Mouse (Mus musculus) gastrocnemius, adult 8-10 months (tissue): ENCODE data around the gene Nae1. TPM values are rescaled to one million over a fixed set of nuclear protein-coding genes. Genes with fewer than 3 reads are reported as not detected.
"Not testable (repeated sequence)": the region's sequence is repeated elsewhere in the genome, so short reads cannot be mapped to it uniquely, and the experiment has no call there.

Experiments used
- DNase-seq, 2 experiments: peaks; one replicate each; pipeline ENCODE4 v3.0.0; 2022; ENCODE audit warnings: low spot score in 2 of 2
- total RNA-seq, 4 experiments: library from RNA; stranded (reverse); gene quantifications; 2 replicates each; pipeline ENCODE4 v1.2.4; 2022

Nae1 gene
- total RNA-seq = 10 to 100 TPM; 21.5 to 29.2 (median 25.0) TPM

DNA sequence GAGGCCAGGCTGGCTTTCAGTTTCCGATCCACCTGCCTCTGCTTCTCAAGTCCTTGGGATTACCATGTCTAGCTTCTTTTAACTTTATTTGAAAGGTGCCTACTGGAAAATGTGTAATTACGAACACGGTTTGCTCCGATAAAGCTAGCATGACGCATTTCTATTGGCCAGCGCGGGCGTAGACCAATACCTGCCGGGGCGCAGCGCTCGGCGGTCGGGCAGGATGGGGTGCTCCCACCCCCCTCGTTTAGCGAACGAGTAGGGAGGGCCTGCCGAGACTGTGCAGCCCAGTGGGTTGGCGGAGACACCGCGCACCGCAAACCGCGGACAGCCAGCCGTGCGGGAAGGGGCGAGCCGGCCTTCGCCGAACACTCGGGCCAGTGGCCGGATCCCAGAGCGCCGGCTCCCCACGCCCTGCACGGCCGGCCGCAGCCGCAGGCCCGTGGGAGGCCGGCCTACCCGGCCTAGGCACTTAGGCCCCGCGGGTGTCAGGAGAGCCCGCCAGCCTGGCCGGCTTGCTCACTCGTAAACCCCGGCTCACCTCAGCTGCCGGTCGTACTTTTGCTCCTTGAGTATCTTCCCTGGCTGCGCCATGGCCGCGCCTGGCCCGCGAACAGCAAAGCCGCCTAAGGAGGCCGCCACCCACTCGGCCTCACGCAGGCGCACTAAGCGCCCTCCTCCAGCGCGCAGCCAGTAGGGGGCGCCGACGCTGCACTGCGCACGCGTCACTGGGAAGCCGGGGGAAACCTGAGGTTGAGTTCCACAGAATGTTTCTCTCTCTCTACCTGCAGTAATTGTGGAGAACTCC lies at the start of gene Nae1, which contains the start of gene Car7:
Gene Nae1 (minus strand): TSS at position 667 of the 808 bp plus-strand sequence.
Gene Car7 (plus strand): TSS at position 719 of the 808 bp plus-strand sequence.
- peak; percentile 88 to 91 for DNase-seq

DNA sequence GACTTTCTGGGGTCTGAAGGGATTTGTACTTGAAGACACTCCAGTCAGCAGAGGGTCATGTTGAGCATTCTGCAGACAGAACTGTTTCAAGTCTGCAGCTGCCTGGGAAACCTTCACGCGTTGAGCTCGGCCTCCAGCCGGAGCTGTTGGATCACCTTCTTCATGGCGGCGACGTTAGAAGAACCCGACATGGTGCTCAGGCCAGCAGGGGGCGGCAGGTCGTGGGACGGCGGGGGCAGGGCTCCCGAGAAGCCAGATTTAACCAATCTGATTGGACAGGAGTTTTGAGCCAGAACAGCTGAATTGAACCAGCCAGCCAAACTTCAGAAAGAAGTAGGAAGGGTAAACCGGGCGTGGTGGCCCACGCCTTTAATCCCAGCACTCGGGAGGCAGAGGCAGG lies 43.2 kb upstream of the Nae1 start:
- not testable (repeated sequence) for DNase-seq

DNA sequence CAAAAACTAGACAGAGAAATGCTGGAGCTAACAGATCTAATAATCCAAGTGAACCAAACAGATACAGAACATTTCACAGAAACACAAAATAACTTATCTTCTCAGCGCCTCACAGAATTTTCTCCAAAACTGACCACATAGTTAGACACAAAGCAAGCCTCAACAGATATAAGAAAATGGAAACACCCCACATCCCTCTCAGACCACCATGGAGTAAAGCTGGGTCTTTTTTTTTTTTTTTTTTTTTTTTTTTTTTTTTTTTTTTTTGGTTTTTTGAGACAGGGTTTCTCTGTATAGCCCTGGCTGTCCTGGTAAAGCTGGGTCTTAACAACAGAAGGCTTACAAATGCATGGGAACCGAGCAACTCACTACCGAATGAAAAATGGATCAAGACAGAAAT lies 42.4 kb upstream of the Nae1 start:
- DNase-seq = no peak

DNA sequence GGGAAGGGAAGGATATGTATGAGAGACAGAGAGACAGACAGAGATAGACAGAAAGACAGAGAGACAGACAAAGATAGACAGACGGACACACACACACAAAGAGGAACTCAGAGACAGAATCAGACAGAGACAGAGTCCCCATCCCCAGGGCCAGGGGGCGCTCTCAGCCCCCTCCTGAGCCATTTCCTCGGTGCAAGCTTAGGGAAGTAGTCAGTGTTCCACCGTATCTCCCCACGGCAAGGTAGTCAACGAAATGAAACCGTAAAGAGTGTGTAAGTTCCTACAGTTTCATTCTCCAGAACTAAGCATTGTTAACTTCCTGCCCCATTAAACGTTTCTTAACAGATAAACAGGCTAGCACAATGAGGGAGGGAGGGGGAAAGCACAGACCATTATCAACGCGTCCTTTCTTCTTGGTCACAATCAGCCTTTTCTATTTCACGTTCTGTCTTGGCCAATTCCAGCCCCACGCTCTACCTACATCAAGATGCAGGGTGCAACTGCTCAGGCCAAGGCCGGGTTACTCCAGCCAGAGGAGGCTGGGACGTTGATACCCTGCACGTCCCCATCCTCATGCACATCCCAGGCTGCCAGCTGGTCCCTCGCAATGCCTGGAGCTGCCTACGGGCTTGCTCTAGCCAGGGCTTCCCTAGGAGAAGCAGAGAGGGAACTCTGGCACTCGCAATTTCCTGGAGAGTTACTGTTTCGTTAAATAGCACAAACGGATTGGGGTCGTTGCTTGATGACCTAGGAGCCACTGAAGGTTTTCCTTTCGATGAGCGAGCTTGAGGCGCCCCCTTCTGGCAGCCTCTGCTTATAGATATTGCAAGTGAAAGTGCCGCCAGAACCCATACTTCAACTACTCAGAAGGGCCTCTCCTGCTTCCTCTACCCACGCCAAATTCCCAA lies 36.3 kb upstream of the Nae1 start:
- DNase-seq = peak; percentile 53 to 69

DNA sequence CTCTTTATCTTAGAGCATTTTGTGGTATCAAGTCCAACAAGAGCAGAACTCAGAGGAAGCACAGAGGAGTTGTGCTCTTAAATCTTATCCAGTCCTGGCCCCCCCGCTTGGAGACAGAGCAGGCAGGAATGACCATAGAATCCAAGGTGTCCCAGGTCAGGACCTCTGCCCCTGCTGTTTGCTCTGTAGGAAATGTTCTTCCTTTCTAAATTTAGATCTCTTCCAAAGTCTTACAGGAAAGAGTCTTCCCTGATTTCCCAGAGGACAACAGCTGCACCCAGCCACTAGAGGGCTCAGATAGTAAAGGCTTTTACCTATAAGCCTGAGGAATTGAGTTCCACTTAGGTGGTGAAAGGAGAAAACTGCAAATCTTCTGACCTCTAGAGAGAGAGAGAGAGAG lies 35.1 kb upstream of the Nae1 start:
- DNase-seq = no peak

DNA sequence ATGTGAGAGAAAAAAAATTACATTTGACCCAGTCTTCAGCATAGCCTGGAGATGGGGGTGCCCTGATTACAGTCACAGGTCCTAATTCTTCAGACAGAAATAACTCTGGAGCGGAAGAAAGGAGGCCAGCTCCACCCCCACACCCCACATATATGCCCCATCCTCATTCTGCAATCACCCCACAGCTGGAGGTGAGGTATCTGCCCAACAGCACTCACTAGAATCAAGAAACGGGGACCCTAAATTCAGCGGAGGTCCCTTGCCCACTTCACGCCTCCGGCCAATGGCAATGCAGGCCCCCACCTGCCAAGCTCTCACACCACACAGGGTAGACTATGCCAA lies 31.0 kb upstream of the Nae1 start:
- no peak for DNase-seq

DNA sequence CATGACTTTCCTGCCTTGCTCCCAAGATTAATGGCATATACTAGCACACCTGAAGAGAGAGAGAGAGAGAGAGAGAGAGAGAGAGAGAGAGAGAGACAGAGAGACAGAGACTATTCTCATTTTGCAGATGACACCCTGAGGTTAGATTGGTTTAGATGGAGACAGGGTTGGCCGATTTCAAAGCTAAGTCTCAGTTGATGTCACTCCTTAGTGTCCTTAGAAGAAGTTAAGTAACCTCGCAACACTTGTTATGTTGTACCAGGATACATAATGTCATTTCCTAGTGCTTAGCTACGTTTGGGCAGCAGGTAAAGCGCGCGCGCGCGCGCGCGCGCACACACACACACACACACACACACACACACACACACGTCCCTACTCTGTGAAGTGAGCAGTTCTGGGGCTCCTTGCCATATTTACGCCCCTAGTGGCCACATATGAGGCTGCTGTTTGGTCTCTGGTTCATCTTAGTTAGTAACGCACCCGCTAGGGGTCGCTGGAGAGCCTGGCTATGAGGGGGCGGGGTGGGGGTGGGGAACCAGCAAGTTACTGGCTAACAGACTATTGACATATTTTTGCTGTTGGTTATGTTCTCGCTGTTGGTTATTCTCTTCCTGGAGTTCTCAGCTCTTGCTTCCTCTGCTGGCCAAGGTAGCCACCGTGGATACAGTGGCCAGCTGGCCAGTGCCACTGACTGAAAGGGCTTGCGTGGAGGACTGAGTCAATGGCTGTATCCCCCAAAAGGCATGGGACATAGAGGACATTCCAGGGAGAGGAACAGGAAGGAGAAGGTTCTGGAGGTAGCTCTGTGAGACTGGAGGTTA lies 30.4 kb upstream of the Nae1 start:
- DNase-seq = peak; percentile 75 to 82

DNA sequence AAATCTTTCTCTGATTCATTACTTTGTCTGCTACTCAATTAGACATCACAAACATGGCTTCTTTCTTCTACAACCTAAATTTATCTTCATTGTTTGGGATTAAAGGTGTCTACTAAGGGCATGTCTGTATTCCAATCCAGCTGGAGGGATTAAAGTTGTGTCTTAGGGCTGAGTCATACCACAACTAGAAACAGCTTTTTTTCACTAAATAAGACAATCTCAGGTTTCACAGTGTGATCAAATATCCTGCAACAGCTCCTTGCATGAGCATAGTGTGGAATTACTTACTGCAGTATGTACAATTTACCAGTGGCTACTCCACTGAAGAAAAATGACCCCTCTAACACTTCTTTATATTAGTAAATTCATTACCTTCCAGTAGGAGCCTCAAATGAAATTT lies 26.3 kb upstream of the Nae1 start:
- DNase-seq = no peak

DNA sequence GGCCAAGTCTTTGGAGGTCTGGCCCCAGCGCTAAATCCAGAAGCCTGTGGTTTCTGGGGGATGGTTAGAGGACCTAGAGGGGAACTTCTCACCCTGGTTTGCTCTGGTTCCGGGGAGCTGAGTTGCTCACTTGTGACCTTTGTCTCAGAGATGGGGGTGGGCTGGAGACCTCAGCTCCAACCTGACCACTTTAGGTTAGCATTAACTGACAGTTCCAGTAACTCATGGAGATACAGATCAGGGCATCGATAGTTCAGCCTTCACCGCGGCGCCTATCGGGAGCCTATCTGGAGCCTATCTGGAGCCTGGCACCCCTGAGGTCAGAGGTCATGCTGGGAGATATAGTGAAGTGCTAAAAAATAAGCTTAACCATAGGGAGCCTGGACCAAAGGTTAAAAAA lies 22.8 kb upstream of the Nae1 start:
- no peak for DNase-seq

DNA sequence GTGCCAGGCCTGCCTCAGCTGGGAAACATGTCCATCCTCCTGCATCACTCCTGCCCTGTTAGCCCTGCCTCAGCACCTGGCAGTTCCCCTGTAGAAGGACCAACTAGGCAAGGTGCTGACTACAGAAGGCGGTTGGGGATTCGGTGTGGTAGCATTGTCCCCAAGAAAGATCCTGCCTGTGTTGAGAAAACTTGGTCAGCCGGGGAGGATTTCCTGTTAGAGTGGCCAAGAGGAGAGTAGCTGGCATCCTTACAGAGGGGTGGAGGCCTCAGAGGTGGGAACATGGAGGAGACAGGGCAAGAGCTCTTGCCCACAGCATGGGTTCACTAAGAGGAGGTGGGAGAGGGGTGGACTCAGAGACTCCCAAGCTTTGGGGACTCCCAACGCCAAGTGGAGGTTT lies 20.8 kb upstream of the Nae1 start:
- DNase-seq = no peak

DNA sequence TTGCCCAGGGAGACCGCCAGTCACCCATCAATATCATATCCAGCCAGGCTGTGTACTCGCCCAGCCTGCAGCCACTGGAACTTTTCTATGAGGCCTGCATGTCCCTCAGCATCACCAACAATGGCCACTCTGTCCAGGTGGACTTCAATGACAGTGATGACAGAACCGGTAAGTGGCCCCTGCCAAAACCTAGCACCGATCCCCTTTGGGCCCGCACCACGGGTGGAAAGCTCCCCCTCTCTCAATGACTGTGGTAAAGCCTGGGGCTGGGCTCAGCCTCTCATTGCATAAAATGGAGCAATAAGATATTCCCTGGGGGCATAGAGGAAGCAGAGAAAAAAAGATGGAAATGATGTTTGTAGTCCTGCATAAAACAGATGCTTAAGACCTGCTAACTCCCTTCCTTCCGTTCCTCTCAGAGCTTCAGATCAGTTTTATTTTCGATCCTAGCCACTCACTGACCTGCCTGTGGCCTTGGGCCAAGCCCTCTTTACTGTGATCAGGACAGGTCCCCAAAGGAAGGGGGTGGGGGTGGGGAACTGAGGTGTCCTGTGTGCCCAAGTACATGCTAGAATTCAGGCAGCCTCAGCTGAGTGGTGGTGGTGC lies 9.1 kb upstream of the Nae1 start:
- DNase-seq = no peak

DNA sequence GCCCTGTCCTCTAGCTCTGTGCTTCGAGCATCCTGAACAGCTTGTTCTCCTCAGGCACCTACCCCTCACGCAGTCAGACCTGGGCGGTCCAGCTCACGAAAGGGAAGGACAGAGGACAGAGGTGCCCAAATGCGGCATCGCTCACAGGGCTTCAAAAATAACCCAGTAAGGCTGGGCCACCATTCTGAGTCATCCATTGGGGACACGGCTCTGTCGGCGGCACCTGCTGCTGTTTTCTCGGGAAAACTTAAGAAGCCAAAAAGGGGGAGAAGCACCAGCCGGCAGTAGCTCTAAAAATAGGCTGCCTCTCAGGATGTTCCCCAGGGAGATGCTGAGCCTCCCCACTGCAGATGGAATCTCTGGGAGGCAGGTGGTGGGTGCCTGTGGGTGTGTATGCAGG lies 7.7 kb upstream of the Nae1 start:
- DNase-seq = no peak

DNA sequence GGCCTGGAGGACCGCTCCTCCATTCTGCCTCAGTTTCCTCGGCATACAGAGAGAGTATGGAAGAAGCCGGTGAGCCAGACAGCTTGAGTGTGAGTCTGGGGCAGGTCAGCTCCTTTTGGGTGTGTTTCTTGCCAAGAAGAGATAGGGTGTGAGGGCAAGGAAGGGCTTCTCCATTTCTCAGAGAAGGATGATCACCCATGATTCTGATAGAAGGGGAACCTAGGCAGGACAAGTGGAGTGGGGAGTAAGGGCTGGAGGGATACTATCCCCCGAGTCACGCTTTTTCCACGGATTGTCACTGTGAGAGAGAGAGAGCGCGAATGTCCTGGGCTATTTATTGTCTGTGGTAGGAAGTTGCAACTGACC lies 7.1 kb upstream of the Nae1 start:
- DNase-seq = no peak

DNA sequence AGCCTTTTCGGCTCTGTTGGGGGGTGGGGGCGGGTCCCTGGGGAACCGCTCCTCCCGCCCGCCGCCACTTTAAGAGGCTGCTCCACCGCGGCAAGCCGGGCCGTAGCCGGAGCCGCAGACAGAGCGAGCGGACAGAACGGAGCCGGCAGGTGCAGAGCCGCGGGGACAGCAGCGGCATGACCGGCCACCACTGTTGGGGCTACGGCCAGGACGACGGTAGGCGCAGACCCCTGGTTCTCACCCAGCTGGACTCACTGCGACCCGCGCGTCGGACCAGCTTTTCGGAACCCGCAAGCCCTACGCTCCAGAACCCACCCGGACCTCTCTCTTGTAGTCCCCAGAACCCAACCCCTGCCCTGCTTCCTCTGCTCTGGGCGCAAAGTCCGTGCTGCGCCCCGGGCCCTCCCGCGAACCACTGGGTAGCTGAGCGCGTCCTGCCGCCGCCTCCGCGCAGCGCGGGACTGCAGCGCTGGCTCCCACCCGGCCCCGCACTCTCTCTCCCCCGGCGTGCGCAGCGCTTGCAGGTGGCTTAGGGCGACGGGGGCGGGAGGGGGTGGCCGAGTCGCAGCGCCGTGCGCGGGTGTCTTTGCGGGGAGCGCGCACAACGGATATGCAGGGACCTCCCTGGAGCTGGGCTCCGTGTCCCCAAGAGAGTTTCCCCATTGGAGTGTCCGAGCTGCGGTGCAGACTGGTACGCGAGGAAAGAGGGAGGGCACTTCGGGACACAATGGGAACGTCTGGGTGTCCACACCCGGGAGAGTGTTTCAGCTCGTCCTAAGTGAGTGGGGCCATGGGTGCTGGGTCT lies 6.5 kb upstream of the Nae1 start:
- no peak for DNase-seq

DNA sequence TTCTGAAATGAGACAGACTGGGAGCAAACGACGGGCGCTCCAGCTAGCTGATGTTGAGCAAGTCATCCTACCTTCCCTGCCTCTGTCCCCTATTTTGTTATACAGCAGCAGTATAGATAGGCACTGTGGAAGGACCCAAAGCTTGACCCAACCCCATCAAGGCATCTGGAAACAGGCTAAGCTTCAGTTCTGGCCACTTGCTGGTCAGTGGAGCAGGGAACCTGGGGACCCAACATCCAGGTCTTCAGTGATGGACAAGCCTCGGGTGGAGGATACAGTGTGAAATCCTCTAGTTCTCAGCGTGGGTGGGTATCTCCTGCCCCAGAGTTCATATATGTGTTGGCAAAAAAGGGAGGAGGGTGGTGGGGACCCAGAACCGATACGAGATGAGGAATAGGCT lies 5.8 kb upstream of the Nae1 start:
- DNase-seq = no peak

DNA sequence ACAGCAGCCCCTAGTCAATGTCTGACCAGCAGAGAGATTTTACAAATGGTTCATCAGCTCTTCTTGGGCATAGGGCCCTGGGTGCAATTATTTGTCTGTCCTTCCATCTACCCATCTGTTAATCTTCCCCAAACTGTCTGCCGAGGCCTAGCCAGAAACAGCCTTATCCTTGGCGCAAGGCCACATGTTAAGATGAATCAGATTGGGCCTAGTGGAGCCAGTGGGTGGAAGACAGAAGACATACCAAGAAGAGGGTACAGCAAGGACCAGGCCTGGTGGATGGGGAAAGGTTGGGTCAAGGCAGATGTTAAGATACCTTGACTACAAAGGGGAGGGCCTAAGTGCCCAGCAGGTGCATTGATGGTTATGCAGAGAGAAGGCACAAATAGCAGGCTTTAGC lies 5.1 kb upstream of the Nae1 start:
- DNase-seq = no peak

DNA sequence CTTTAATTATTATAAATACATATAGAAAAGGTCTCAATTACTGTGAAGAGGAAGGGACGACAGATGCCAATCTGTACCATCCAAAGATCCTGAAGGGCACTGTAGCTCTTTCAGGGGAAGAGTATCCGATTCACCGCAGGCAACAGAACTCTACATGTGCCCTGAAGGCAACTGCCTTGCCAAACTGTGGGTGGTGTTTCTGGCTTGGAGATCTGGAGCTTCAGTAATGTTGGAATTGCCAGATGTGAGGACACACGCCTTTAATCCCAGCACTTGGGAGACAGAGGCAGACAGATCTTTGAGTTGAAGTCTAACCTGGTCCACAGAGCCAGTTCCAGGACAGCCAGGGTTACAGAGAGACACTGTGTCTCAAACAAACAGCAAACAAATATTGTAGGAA lies 4.5 kb upstream of the Nae1 start:
- no peak for DNase-seq

DNA sequence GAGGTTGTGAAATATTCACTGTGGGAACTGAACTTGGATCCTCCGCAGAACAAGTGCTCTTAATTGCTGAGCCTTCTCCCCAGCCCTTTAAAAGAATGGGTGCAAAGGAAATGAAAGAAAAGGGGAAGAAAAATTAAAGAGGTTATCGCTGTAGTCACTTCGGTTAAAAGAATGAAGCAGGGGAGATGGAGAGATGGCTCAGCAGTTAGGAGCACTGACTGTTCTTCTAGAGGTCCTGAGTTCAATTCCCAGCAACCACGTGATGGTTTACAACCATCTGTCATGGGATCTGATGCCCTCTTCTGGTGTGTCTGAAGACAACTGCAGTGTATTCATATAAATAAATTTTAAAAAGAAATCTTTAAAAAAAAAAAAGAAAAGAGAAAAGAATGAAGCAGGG lies 1.6 kb upstream of the Nae1 start:
- DNase-seq = no peak

DNA sequence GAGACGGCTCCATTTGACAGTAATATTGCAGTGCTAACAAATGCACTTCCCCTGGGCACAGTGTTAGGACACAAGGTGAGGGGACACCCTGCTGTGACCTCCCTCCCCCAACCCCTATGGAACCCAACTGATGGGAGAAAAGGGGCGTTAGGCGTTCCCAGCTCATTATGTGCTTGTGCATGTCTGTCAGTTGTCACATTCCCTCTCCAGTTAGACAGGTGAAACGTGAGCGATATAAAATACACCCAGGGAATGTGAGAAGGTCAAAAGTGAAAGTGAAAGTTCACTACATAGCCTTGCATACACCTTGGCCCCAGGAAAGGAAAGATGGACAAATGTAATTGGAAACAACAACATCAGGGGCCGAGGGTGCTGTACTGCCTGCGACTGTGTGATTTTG lies 941 bp upstream of the Nae1 start:
- DNase-seq = no peak

DNA sequence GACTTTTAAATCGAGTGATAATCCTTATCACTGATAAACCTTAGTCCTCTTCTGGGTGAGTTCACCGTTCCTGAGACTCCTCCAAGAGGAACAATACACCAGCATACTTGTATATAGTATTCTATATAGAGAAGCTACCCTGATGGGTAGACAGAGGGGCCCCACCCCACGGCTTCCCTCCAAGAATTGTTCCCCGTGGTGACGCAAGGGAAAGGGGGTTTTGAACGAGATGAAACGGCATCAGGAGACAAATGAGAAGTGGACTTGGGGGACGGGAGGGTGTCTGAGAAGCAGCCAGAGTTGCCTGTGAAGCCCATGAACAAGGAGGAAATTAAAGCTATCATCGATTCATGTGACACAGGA lies 323 bp upstream of the Nae1 start:
- DNase-seq = no peak

DNA sequence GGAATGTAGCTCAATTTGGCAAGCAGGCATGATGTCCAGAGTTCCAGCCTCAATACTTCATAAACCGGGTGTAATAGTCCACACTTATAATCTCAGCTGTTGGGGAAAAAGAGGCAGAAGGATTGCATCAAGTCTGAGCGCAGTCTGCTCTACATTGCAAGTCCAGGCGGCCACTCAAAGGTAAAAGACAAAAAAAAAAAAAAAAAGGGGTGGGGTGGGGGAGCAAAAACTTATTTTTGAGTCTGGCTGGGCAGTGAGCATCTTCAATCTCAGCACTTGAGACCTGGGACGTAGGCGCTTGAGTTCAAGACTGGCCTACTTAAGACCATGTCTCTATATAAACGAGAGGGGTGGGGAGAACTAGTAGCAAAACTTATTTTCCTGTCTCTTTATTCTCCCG lies 886 bp downstream of the Nae1 start:
- DNase-seq = no peak
